Mouse (Mus musculus) kidney, adult 18-20 months (tissue): ENCODE results near the gene Ssx2ip.
A peak's percentile ranks its signal among the peaks of the same experiment; 100 is the strongest.

Source experiments
- DNase-seq: peaks from one replicate; pipeline ENCODE4 v3.0.0; 2021

The Ssx2ip gene

DNA sequence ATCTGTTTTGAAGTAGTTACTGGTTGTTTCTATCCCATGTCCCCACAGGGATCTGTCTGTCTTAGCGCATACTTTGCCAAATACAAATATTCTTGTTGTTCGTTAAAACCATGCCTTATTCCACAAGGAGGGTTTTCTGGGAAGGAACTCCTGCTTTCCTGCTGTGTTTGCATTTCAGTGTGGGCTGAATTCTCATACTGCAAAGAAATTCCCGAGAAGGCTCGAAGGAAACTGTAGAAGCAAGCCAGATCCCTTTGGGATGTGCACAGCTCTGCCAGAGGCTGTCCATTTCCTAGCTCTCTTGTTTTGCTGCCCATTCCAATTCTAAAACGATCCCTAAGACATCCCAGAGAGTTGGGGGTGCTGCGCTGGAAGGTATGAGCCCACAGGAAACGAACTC, 36.0 kb downstream of the Ssx2ip start:
- DNase-seq = no peak

DNA sequence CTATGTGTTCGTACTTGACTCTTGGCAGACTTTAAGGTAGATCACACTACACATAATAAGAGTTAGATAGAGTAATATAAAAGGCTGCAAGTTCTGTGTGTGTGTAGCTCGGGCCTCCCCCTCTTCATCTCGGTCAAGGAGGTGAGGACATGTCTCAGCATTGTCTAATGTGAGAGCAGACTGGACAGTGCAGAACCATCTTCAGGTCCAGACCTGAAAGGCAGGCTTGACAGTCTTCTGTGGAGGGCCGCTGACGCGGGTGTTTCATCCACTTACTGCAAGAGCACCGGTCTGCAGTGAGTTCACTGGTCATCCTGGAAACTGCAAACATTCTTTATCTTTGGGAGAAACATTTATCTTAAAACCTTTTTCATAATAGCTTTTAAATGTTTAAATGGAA, 38.0 kb downstream of the Ssx2ip start:
- DNase-seq = peak; percentile 22

DNA sequence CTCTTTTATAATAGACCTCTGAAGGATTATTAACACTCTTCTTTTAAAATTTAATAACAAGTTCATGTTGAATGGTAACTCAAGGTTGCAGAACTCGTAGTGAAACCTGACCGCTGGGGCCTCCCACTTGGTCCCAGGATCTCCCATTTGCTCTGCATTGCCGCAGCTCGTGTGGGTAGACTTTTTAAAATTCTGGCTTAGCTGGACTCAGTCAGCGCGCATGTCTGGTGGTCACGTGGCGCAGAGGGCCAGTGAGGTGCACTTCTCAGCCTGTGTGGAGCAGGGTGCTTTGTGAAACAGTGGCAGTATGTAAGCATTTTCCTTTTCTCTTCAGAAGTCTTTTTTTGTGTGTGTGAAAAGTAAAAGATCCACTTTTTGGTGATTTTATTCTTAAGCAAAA, 38.5 kb downstream of the Ssx2ip start:
- DNase-seq = peak; percentile 64

DNA sequence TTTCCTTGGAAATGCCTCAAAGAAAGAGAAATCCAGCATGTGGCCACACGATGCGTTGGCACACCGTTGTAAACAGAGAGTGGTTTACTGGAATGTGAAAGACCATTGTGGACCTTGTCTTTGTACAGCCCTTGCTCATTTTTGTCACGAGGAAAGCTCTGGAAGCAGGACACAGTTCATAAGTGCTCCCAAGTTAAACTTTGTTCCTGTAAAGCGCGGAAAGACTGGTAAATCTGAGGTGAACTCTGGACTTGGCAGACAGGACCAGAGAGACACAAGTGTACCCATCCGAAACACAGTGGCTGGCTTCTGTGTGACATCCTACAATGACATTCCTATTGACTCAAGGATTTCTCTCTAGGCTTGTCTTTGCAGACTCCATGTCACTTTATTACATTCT, 38.9 kb downstream of the Ssx2ip start:
- peak; percentile 54 for DNase-seq

GRCm38 (mm10) chr3:146444880-146445279, 40.4 kb downstream of the Ssx2ip start:
- no peak for DNase-seq

- DNase-seq = no peak
Measured at GRCm38 (mm10) chr3:146447156-146447555, 42.7 kb downstream of the Ssx2ip start.

DNA sequence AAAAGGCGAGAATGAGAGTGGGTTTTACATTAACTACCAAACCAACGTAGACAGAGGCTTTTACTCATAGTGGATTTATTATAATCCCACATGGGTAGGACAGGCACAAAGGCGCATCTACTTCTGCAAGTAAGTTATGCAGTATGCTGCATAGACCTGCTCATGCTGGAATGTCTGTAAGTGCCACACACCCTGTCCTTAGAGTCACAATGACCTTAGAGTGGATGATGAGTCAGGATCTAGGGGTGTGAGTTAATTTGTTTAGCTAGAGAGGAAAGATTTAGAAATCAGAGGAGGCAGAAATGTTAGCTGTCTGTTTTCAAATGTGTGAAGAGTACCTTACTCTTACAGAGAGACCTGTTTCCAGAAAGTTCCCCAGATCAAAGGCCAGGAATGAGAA, 43.2 kb downstream of the Ssx2ip start:
- DNase-seq = no peak

DNA sequence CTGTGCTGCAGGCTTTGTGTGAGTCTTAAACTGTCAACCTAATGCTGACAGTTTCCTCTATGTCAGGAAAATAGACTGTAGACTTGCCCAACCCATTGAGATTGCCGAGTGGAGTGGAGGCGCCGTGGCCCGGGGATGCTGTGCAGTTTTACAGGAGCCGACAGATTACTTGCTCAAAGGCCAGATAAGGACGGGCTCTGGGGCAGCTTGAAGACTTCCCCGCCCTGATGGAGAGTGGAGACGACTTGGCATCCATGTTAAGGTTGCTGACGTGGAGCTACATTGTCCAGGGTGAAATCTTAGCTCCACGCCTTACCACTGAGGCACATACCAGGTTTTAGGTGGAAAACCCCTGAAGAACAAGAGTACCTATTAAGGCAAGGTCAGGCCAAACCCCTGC, 43.9 kb downstream of the Ssx2ip start:
- DNase-seq = no peak

GRCm38 (mm10) chr3:146448969-146449368, 44.5 kb downstream of the Ssx2ip start:
- peak; percentile 39 for DNase-seq

DNA sequence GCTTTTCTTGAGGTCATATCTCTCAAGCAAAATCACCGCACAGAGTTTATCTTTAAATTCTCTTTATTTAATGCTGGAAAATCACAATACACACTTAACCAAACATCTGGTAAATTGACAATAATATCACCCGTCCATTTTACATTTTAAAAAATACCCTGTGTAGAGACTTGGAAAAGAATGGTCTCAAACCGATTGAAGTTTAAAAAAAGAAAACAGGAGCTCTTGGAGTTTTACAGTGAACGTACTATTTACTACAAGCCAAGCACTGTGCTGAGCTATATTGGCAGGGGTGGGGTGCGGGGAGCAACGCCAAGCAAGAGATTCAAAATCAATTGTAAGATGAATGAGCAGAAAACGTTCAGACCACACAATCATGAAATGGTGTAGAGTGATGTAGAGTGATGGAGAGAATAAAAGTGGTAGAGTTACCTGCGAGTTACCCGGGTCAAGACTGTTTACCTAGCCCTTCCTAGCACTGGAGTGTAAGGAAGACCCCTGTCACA, 45.4 kb downstream of the Ssx2ip start, which contains the start of gene Ctbs:
Gene Ctbs, plus strand, starts transcription at position 51 of the 506 bp plus-strand sequence.
- no peak for DNase-seq

- DNase-seq = peak; percentile 97
Measured at GRCm38 (mm10) chr3:146450371-146450841, 46.0 kb downstream of the Ssx2ip start.

- DNase-seq = no peak
Measured at GRCm38 (mm10) chr3:146451375-146451774, 46.9 kb downstream of the Ssx2ip start.

GRCm38 (mm10) chr3:146462939-146463338, 58.5 kb downstream of the Ssx2ip start:
- no peak for DNase-seq

GRCm38 (mm10) chr3:146469226-146469625, 64.8 kb downstream of the Ssx2ip start:
- DNase-seq = no peak

DNA sequence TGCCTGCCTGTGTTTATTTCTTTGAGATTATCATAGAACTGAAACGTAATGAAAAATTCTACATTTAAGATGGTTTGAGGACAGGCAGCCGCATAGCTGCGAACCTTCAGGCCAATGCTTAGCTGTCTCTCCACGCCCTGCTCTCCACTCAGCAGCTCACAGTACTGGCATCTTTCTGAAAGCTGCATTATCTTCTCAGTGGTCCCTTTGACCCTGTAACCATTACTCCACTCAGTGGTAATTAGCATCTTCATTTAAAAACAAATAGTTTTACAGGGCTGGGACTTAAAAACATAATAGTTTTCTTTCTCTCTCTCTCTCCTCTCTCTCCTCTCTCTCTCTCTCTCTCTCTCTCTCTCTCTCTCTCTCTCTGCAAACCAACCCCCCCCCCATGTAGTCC, 68.2 kb downstream of the Ssx2ip start:
- DNase-seq = no peak

GRCm38 (mm10) chr3:146473741-146474140, 69.3 kb downstream of the Ssx2ip start:
- no peak for DNase-seq

DNA sequence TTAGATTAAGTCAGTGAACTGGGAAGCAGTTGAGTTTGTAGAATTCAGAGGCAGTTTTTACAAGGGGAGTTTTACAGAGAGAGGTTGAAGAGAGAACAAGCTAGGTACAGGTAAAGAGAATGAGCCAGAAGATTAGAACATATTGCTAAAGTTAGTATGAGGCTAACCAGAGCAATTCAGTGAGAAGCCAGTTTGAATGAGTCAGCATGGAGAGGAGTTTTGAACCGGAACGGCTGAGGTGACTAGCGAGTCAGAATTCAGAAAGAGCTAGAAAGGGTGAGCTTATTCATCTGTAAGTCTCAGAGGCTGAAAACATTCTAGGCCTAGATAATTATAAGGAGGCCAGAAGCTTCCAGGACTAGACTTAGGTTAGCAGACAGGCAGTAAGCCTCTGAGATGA, 70.0 kb downstream of the Ssx2ip start:
- DNase-seq = peak; percentile 13

DNA sequence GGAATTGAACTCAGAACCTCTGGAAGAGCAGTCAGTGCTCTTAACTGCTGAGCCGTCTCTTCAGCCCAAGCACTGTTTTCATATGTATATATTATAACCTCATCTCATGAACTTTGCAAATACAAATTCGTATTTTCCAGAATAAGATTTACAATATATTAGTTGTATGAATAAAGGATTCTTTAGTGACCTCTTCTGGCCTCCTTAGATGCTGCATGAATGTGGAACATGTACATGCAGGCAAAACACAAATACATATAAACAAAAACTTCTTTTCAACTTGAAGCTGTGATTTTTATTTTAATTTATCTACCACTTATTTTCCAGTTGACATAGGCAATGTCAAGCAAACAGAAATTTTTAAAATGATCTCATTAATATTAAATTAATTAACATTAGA, 77.6 kb downstream of the Ssx2ip start:
- DNase-seq = no peak

DNA sequence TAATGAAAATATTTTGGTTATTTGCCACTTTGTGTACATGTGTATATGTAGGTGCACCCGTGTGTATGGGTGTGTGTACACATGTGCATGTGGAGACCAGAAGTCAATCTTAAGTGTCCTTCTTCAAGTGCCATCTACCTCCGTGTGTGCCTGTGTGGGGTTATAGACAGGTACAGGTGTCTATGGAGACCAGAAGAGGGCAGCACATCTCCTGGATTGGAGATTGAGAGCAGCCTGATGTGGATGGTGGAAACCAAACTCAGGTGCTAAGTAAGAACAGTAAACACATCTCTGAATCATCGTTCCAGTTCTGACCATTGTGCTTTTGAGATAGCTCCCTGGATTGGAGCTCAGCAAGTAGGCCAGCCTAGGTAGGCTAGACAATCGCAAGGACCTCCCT, 82.0 kb downstream of the Ssx2ip start:
- DNase-seq = no peak
